Mouse (Mus musculus) ES-Bruce4 (cell line): ENCODE data around the gene Podnl1.

ENCODE experiments used
- EP300 ChIP-seq: IDR thresholded peaks from 2 replicates; pipeline ENCODE4 v1.6.1; 2011; ENCODE audit warnings: low read depth, low read length; ENCODE audit not compliant: insufficient read depth
- POLR2A ChIP-seq: IDR thresholded peaks from one replicate; pipeline ENCODE4 v1.8.1; 2011; ENCODE audit warnings: low read length; ENCODE audit not compliant: insufficient read depth

DNA sequence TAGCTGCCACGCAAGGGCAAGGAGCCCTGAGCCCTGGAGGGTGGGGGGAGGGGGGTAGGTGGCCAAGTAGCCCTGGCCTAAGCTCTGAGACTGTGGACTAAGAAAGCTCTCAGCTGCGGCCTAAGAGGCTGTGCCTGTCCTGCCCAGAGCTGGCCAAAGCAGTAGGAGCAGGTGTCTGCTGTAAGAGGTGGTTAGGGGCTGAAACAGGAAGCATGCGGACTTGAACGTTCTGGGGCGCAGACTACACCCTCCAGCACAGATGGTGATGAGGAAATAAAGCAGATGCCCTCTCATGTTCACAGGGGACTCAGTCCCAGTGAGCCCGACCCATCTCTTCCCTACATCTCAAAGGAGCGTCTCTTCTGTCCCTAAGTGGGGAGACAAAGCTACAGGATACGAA is 6.4 kb downstream of the Podnl1 start:
- TF ChIP-seq EP300 (no peak), POLR2A (no peak)
